Mouse (Mus musculus) thymus, postnatal 36 days (tissue): ENCODE results near the gene Hspg2.
A peak's percentile ranks its signal among the peaks of the same experiment; 100 is the strongest.
"Not testable (repeated sequence)": the region's sequence is repeated elsewhere in the genome, so short reads cannot be mapped to it uniquely, and the experiment has no call there.

Experiments
- DNase-seq, 2 experiments: peaks; one replicate each; pipeline ENCODE4 v3.0.0; 2022; ENCODE audit warnings: mixed read lengths in 2 of 2

Gene Hspg2

DNA sequence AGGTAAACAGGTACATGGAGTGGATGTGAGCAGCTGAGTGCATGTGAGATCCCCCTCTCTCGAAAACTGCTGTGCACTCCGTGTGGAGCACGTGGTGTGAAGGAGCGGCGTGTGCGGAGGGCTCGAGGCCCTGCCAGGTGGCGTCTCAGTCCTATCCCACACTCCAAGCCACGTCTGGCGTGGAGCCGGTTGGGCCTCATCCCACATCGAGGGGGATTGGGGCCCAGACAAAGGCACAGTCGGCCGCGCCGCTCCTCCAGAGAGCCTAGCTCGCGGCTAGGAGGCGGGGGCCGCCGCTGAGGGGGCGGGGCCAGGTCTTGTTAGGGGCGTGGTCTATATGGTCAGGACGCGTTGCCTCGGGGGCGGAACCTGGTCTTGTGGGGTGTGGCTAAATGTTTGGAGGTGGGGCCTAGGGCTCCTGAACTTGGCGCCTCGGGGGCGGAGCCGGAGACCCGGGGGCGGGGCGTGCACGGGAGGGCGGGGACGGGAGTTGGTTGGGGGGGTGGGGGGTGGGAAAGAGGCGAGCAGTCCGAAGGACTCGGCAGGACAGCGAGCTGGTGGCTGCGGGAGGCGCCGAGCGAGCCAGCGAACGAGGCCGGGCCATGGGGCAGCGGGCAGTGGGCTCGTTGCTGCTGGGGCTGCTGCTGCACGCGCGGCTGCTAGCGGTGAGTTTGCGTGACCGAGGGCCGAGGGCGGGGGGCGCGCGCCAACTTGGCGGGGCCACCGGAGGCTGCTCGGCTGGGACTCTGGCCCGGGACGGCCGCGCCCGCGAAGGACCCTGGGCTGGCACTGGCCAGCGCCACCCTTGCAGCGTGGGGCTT, at the start of gene Hspg2:
Hspg2 (plus strand) TSS at position 510 of the 821 bp plus-strand sequence.
- peak; percentile 88 to 90 for DNase-seq

GRCm38 (mm10) chr4:137430502-137430901, 38.1 kb upstream of the Hspg2 start, which contains the start of gene Cela3b:
Cela3b (minus strand) TSS chr4:137430540.
- DNase-seq: no peak

GRCm38 (mm10) chr4:137432700-137433550, 35.6 kb upstream of the Hspg2 start:
- not testable (repeated sequence) for DNase-seq

GRCm38 (mm10) chr4:137436979-137437669, 31.4 kb upstream of the Hspg2 start:
- no peak for DNase-seq

DNA sequence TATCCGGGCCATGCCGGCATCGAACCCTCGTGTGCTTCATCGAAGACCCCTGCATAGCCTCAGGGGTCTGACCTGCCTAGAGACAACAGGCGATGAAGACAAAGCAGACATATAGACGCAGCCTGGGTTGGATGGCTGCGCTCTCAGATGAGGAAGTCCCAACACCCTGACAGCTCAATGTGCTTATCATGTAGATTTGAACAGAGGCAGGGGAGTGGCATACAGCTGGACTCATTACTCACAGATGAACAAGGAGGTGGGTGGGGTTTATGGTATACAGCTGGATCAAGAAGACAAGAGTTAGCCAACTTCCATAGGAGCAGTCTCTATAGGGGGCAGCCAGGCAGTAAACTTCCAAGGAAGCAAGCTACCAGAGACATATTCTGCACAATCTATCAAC, 29.7 kb upstream of the Hspg2 start:
- DNase-seq: no peak

GRCm38 (mm10) chr4:137441332-137441731, 27.2 kb upstream of the Hspg2 start:
- no peak for DNase-seq

DNA sequence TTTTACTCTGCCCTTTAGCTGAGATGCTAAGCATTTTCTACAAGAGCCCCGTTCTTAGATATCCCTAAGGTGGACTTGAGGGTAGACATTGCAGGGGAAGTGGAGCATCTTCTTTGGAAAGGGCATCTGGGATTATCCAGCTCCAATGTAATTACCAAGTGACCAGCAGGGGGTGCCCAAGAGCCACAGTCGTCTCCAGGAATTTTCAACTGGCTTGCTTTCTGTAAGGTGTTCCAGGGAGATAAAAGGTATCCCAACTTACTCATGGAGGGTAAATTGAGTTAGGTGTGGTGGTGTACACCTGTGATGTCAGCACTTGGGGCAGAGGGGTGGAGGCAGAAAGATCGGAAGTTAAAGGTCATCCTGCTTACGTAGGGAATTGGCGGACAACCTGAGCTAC, 24.9 kb upstream of the Hspg2 start:
- peak; percentile 23 to 43 for DNase-seq

- DNase-seq: no peak
These were observed 22.7 kb upstream of the Hspg2 start for GRCm38 (mm10) chr4:137445881-137446280.

GRCm38 (mm10) chr4:137447363-137448196, 21.0 kb upstream of the Hspg2 start:
- no peak for DNase-seq

DNA sequence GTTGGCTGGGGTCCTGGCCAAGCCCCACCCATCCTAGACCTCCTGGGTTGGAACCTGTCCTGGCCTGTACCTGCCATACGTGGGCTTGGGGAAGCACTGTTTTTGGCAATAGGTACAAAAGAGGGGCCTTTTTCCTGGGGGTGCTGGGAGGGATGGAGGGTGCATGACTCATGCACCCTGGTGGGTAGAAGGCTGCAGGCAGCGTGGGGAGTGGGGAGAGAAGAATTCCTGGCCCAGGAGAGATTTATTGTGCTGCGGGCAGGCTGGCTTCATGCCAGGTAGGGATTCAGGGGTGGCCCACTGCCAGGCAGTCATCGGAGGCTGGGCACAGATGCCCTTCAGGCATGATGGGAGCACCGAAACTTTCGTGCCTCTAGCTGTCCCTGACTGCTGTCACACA, 20.4 kb upstream of the Hspg2 start:
- no peak for DNase-seq

DNA sequence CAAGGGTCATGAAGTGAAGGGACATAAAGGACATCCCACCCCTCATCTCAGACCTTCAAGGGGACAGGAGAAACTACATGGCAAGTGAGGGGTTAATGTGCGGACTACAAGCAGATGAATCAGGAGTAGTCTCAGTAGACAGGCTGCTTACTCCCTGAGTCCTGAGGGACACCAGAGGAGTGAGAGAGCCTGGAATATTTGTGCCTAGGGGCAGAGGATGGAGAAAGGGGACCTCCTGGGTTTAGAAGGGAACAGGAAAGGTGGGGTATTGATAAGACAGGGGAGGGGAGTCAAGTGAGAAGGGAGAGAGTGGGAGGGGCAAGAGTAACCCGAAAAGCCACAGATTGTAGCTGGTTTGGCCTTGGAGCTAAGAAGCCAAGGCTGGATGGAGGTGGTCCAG, 19.9 kb upstream of the Hspg2 start:
- DNase-seq: no peak

DNA sequence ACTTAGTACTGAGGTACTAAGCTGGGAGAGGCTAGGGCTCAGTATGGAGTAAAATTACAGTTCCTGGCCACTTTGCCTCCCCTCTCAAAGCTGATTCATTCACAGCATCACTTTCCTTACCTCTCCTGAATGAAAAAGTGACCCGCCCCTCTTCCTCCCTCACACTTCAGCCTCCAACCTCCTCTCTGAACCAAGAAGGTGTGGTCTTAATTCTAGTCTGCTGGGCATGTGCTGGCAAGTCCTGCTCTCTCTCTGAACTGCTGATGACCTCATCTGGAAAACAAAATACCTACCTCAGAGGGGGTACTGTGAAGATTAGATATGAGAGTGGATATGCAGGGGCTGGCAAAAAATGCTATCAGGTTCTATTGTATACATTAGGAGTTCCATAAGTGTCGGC, 19.4 kb upstream of the Hspg2 start:
- no peak for DNase-seq

- DNase-seq: no peak
These were observed 18.9 kb upstream of the Hspg2 start for GRCm38 (mm10) chr4:137449715-137450114.

GRCm38 (mm10) chr4:137452190-137452589, 16.4 kb upstream of the Hspg2 start:
- no peak for DNase-seq

DNA sequence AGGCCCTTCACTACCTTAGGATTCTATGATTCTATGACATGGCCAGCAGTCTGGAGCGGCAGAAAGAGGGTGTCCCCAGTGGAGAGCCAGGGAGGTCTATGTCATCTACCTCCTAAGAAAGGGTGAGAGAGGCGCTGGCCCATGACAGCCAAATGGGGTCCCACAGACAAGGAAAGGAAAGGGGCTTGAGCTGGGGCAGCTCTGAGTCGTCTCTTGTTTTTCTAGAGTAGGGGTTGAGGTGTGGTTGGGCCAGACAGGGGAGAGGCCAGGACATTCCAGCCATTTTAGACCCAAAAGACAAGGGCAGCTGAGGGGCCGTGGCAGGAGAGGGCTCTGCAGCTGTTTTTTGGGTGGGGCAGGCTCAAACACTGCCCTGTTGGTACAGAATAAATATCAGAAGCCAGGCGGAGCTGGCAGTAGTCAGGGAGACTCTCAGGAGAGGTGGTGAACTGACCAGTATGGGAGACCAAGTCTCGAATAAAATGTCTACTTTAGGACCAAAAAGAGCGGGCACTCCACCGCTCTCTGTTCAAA, 15.3 kb upstream of the Hspg2 start, which contains the start of gene 1700013G24Rik:
1700013G24Rik (plus strand) TSS at position 51 of the 534 bp plus-strand sequence.
- no peak for DNase-seq

- no peak for DNase-seq
These were observed 14.0 kb upstream of the Hspg2 start for GRCm38 (mm10) chr4:137454582-137454981.

DNA sequence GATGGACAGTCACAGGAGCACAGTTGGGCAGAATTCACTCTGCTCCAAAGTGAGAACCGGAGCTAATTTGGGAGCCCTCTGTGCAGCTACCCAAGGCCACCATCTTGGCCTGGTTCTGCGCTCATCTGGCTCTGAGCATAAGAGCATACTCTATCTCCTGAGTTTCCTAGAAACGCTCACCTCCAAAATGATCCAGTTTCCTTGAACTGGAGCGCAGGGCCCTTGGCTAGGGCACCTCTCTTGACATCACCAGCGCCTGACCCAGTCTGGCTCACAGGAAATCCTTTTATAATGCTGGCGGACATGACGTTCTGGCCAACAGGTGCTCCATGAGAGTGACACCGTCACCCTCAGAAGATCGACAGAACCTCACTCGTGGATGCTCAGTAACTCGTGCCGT, 12.0 kb upstream of the Hspg2 start:
- no peak for DNase-seq

DNA sequence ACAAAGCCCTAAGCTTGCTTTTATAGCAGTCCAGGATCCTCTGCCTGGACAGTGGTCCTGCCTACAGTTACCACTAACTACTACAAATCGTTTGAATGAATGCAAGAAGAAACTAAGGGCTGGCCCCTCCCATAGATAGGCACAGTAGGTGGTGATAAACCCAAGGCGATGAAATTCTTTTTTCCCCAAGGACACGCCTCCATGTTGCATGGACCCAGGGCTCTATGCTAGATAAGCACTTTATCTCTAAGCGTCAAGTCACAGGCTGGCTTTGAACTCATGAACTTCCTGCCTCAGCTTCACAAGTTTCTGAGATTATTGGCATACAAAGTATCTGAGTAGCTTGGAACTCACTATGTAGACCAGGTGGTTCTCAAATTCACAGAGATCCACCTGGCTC, 11.3 kb upstream of the Hspg2 start:
- DNase-seq: no peak

DNA sequence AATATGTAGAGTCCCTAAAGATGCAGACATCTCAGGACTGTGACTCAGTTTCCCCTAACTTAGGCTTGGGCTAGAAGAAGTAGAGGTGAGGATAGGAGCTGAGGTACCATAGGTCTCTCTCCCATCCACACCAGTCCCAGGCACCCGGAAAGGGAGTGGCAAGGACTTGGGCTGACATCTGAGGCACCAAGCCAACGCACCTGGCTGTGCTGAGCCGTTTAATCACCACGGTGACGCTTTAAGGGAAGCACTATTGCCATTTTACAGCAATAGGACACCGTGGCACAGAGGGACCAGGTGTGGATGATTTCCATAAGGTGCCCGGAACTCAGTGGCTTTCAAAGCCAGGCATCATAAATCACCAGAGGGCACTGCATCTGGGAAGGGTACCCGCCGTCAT, 10.3 kb upstream of the Hspg2 start:
- DNase-seq: peak in 1 of 2 experiments; percentile 22

DNA sequence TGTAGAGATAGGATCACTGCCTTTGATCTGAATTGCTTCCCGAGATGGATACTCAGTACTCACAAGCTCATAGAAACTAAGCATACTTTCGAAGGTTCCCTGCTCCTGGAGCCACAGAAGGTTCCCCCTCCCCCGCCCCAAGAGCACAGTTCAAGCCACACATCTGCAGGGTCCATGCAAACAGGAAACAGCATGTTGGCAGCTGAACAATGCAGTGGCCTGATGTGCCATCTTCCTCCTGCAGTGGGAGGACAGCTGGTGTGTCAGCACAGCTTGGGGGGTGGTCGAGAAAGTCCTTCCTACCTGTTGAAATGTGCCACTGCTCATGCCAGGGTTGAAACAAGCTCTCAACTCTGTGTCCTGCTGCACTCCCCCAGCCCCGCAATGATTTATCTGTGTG, 9.7 kb upstream of the Hspg2 start:
- peak; percentile 13 to 40 for DNase-seq

- DNase-seq: no peak
These were observed 7.9 kb upstream of the Hspg2 start for GRCm38 (mm10) chr4:137460676-137461075.

- DNase-seq: no peak
These were observed 7.4 kb upstream of the Hspg2 start for GRCm38 (mm10) chr4:137461217-137461616.
